Mouse (Mus musculus): ENCODE results near the gene Prrc2b. TPM values are rescaled to one million over a fixed set of nuclear protein-coding genes. Genes with fewer than 3 reads are reported as not detected.

Prrc2b gene
- polyA plus RNA-seq, 1 experiment from 2014 or later, result 73.1 TPM

DNA sequence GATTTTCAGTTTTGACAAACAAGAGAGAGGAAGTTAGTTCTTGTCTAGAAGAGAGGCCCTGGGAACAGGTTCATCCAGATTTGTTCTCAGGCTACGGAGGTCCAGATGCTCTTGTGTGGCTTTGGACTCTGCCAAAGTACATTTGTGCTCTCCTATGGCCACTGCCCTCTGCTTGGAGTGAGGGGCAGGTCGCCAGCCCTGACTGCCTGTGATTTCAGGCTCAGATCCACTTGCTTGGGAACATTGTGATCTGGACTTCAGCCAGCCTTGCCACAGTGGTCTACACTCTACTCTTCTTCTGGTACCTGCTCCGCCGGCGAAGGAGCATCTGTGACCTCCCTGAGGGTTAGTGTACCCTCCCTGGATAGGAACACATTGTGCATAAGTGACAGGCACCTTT lies 101.8 kb downstream of the Prrc2b start:
- Histone ChIP-seq H3K4me3 (ENCODE audit: low read length) (no peak overlapping the region), H3K4me1 (ENCODE audit: control insufficient read depth, insufficient read depth, low read length) (no peaks in the 10 kb centered on the region), H3K27ac (ENCODE audit: low read depth, low read length) (no peak overlapping the region), H3K9ac (ENCODE audit: low read depth, low read length) (no peak overlapping the region), H3K27me3 (ENCODE audit: control insufficient read depth, insufficient read depth, low read length) (no peaks in the 10 kb centered on the region), H3K9me3 (ENCODE audit: control insufficient read depth, low read length) (no peaks in the 10 kb centered on the region), H3K4me2 (replicated peaks; ENCODE audit: low read depth, low read length) (no peak overlapping the region), H3K36me3 (ENCODE audit: control insufficient read depth, insufficient read depth, low read length) (peaks cover 69% of the 10 kb centered on the region)
- WGBS, result 92% methylated on average over 5 of the region's 5 CpGs
- ATAC-seq (ENCODE audit: low FRiP score, low TSS enrichment), result no peak

DNA sequence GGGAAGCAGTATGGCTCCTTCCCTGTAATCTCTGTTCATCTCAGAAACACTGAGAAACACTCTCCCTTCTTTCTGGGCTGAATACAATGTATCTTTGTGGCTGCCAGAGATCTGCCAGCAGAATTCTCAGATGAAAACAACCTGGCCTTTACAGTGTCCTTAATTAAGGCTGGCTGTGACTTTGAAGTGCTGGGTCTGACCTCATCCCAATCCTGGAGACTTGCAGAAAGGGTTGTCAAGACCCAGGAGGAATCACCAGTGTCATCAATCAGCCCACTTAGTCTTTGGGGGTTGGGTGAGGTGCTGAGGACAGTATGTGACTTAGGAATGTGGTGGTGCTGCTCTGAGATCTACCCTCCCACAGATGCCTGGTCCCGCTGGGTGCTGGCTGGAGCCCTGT lies 102.5 kb downstream of the Prrc2b start:
- H3K4me1 ChIP-seq (ENCODE audit: control insufficient read depth, insufficient read depth, low read length), result no peaks in the 10 kb centered on the region
- no peak for ATAC-seq (ENCODE audit: low FRiP score, low TSS enrichment)
- no peak overlapping the region for H3K4me2 ChIP-seq (replicated peaks; ENCODE audit: low read depth, low read length)
- H3K9me3 ChIP-seq (ENCODE audit: control insufficient read depth, low read length), result no peaks in the 10 kb centered on the region
- H3K4me3 ChIP-seq (ENCODE audit: low read length), result no peak overlapping the region
- no peak overlapping the region for H3K9ac ChIP-seq (ENCODE audit: low read depth, low read length)
- peaks cover 72% of the 10 kb centered on the region for H3K36me3 ChIP-seq (ENCODE audit: control insufficient read depth, insufficient read depth, low read length)
- WGBS, result 75% methylated on average over 1 of the region's 1 CpGs
- no peaks in the 10 kb centered on the region for H3K27me3 ChIP-seq (ENCODE audit: control insufficient read depth, insufficient read depth, low read length)
- H3K27ac ChIP-seq (ENCODE audit: low read depth, low read length), result no peak overlapping the region

DNA sequence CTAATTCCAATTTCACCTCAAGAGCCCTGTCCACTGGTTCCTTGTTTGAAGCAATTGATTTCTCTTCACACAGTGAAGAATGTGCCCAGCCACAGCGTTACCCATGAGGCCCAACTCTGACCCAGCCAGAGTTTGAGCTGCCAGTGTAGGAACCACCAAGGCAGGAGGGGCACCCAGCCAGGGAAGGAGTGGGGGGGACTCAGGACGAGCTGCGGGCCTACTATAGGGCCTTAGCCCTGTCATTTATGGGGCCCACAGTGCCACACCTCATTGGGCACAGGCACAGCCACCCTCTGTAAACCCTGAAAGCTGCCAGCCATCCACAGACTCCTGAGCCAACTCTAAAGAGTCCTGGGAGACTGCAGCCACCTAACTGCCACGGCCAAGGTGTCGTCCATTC lies 103.7 kb downstream of the Prrc2b start:
- Histone ChIP-seq H3K9ac (ENCODE audit: low read depth, low read length) (no peak overlapping the region), H3K27me3 (ENCODE audit: control insufficient read depth, insufficient read depth, low read length) (no peaks in the 10 kb centered on the region), H3K36me3 (ENCODE audit: control insufficient read depth, insufficient read depth, low read length) (peaks cover 65% of the 10 kb centered on the region), H3K4me3 (ENCODE audit: low read length) (no peak overlapping the region), H3K27ac (ENCODE audit: low read depth, low read length) (no peak overlapping the region), H3K9me3 (ENCODE audit: control insufficient read depth, low read length) (no peaks in the 10 kb centered on the region), H3K4me1 (ENCODE audit: control insufficient read depth, insufficient read depth, low read length) (peaks cover 7% of the 10 kb centered on the region), H3K4me2 (replicated peaks; ENCODE audit: low read depth, low read length) (no peak overlapping the region)
- no peak for ATAC-seq (ENCODE audit: low FRiP score, low TSS enrichment)
- 84% methylated on average over 5 of the region's 5 CpGs for WGBS

GRCm38 (mm10) chr2:32256273-32256672 lies 105.4 kb downstream of the Prrc2b start:
- Histone ChIP-seq H3K4me2 (replicated peaks; ENCODE audit: low read depth, low read length) (no peak overlapping the region), H3K36me3 (ENCODE audit: control insufficient read depth, insufficient read depth, low read length) (peaks cover 55% of the 10 kb centered on the region), H3K4me3 (ENCODE audit: low read length) (no peak overlapping the region), H3K9ac (ENCODE audit: low read depth, low read length) (no peak overlapping the region), H3K9me3 (ENCODE audit: control insufficient read depth, low read length) (no peaks in the 10 kb centered on the region), H3K27me3 (ENCODE audit: control insufficient read depth, insufficient read depth, low read length) (no peaks in the 10 kb centered on the region), H3K27ac (ENCODE audit: low read depth, low read length) (no peak overlapping the region), H3K4me1 (ENCODE audit: control insufficient read depth, insufficient read depth, low read length) (peaks cover 7% of the 10 kb centered on the region)
- no peak for ATAC-seq (ENCODE audit: low FRiP score, low TSS enrichment)
- WGBS, result 88% methylated on average over 11 of the region's 11 CpGs

DNA sequence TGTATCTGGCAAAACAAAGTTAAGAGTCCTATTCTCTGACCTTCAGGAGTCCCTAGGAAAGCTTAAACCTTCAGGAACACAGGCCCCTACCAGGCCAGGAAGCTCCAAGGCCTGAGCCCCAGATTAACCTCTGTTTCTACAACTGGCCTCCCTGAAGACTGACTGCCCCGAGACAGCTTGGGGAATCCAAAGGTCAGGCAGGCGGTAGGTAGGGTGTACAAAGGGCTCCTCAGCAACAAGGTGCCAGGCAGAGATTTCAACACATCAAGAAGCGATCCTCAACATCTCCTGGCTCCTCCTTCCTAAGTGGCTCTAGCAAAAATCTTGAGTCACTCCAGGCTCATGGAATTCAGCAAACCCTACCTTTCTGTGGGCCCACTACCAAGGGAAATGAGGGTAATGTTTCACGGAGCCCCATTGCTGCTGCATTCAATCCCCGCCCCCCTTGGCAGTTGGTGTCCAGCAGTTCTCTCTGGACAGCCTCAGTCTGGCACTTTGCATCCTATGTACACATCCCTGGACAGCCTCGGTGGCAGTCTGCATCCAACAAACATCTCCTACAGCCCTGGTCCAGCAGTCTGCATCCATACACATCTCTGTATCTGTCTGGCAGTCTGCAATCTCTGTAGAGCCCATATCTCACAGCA lies 108.1 kb downstream of the Prrc2b start:
- Histone ChIP-seq H3K27me3 (ENCODE audit: control insufficient read depth, insufficient read depth, low read length) (no peaks in the 10 kb centered on the region), H3K4me1 (ENCODE audit: control insufficient read depth, insufficient read depth, low read length) (peaks cover 7% of the 10 kb centered on the region), H3K4me2 (replicated peaks; ENCODE audit: low read depth, low read length) (peak overlapping the region; percentile 79), H3K9me3 (ENCODE audit: control insufficient read depth, low read length) (no peaks in the 10 kb centered on the region), H3K9ac (ENCODE audit: low read depth, low read length) (peak overlapping the region; percentile 79), H3K4me3 (ENCODE audit: low read length) (peak overlapping the region; percentile 73), H3K27ac (ENCODE audit: low read depth, low read length) (no peak overlapping the region; the same call in none of the 2 replicates), H3K36me3 (ENCODE audit: control insufficient read depth, insufficient read depth, low read length) (peaks cover 30% of the 10 kb centered on the region)
- ATAC-seq (ENCODE audit: low FRiP score, low TSS enrichment), result no peak
- whole genome bisulfite sequencing, result 43% methylated on average over 6 of the region's 6 CpGs

GRCm38 (mm10) chr2:32259657-32260417 lies 109.0 kb downstream of the Prrc2b start, which contains the start of gene Uck1:
Gene Uck1 (minus strand): TSS chr2:32260159.
- 2% methylated on average over 59 of the region's 59 CpGs for WGBS
- H3K27ac ChIP-seq (ENCODE audit: low read depth, low read length), result peak within 1 kb of the TSS; percentile 48
- ATAC-seq (ENCODE audit: low FRiP score, low TSS enrichment), result peak; percentile 89

GRCm38 (mm10) chr2:32260635-32261034 lies 109.8 kb downstream of the Prrc2b start:
- Histone ChIP-seq H3K9me3 (ENCODE audit: control insufficient read depth, low read length) (no peaks in the 10 kb centered on the region), H3K9ac (ENCODE audit: low read depth, low read length) (no peak overlapping the region), H3K4me3 (ENCODE audit: low read length) (peak overlapping the region; percentile 73; the same call in 1 of the 2 replicates), H3K36me3 (ENCODE audit: control insufficient read depth, insufficient read depth, low read length) (peaks cover 21% of the 10 kb centered on the region), H3K4me1 (ENCODE audit: control insufficient read depth, insufficient read depth, low read length) (peaks cover 7% of the 10 kb centered on the region), H3K4me2 (replicated peaks; ENCODE audit: low read depth, low read length) (no peak overlapping the region), H3K27ac (ENCODE audit: low read depth, low read length) (no peak overlapping the region), H3K27me3 (ENCODE audit: control insufficient read depth, insufficient read depth, low read length) (no peaks in the 10 kb centered on the region)
- no peak for ATAC-seq (ENCODE audit: low FRiP score, low TSS enrichment)
- WGBS, result 35% methylated on average over 4 of the region's 4 CpGs

More at GRCm38 (mm10) chr2:32259657-32260417, 109.0 kb downstream of the Prrc2b start, which contains the start of gene Uck1:
- Histone ChIP-seq H3K4me3 (ENCODE audit: low read length) (peak within 1 kb of the TSS; percentile 73), H3K9ac (ENCODE audit: low read depth, low read length) (peak within 1 kb of the TSS; percentile 79), H3K36me3 (ENCODE audit: control insufficient read depth, insufficient read depth, low read length) (peaks cover 21% of the 10 kb centered on the region), H3K4me2 (replicated peaks; ENCODE audit: low read depth, low read length) (peak within 1 kb of the TSS; percentile 79), H3K4me1 (ENCODE audit: control insufficient read depth, insufficient read depth, low read length) (peaks cover 7% of the 10 kb centered on the region), H3K9me3 (ENCODE audit: control insufficient read depth, low read length) (no peaks in the 10 kb centered on the region), H3K27me3 (ENCODE audit: control insufficient read depth, insufficient read depth, low read length) (no peaks in the 10 kb centered on the region)

DNA sequence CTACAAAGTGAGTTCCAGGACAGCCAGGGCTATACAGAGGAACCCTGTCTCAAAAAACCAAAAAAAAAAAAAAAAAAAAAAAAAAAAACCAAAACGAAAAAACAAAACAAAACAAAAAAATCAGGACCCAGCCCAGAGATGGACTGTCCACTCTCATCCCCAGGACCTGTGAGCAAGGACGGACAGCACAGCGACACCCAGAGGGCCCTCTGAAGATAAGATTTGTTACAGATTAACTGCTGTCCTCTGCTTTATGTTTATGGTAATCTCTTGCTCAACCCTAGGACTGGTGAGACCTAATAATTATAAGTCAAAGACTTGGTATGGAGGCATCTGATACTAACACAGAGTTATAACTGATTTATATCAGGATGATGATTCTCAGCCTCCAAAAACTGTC lies 124.9 kb downstream of the Prrc2b start:
- peaks cover 36% of the 10 kb centered on the region for H3K36me3 ChIP-seq (ENCODE audit: control insufficient read depth, insufficient read depth, low read length)
- H3K4me2 ChIP-seq (replicated peaks; ENCODE audit: low read depth, low read length), result no peak overlapping the region
- ATAC-seq (ENCODE audit: low FRiP score, low TSS enrichment), result no peak
- H3K4me1 ChIP-seq (ENCODE audit: control insufficient read depth, insufficient read depth, low read length), result no peaks in the 10 kb centered on the region
- H3K9me3 ChIP-seq (ENCODE audit: control insufficient read depth, low read length), result no peaks in the 10 kb centered on the region
- no peak overlapping the region for H3K4me3 ChIP-seq (ENCODE audit: low read length)
- no peaks in the 10 kb centered on the region for H3K27me3 ChIP-seq (ENCODE audit: control insufficient read depth, insufficient read depth, low read length)
- H3K9ac ChIP-seq (ENCODE audit: low read depth, low read length), result no peak overlapping the region
- 75% methylated on average over 3 of the region's 3 CpGs for WGBS
- H3K27ac ChIP-seq (ENCODE audit: low read depth, low read length), result no peak overlapping the region

DNA sequence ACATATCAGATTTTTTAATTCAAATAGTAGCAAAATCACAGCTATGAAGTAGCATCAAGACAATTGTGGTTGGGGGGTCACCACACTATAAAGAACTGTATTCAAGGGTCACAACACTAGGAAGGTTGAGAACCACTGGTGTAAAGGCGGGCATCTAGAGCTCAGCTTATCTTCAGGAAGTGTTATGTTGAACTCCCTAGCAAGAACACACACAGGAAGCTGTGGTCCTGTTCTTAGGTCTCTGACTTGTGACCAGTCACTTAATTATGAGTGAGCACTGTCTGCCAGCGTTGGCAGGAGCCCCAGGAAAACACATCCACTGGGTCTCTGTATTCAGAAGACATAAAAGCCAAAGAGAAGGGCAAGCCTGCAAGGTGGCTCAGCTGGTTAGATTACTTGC lies 131.4 kb downstream of the Prrc2b start:
- 85% methylated on average over 2 of the region's 2 CpGs for WGBS
- ATAC-seq (ENCODE audit: low FRiP score, low TSS enrichment), result no peak
- Histone ChIP-seq H3K27ac (ENCODE audit: low read depth, low read length) (no peak overlapping the region), H3K9ac (ENCODE audit: low read depth, low read length) (no peak overlapping the region), H3K4me2 (replicated peaks; ENCODE audit: low read depth, low read length) (no peak overlapping the region), H3K4me1 (ENCODE audit: control insufficient read depth, insufficient read depth, low read length) (peaks cover 8% of the 10 kb centered on the region; the same call in 1 of the 2 replicates), H3K27me3 (ENCODE audit: control insufficient read depth, insufficient read depth, low read length) (no peaks in the 10 kb centered on the region), H3K4me3 (ENCODE audit: low read length) (no peak overlapping the region), H3K9me3 (ENCODE audit: control insufficient read depth, low read length) (no peaks in the 10 kb centered on the region), H3K36me3 (ENCODE audit: control insufficient read depth, insufficient read depth, low read length) (peaks cover 74% of the 10 kb centered on the region)

Measured in kidney, embryonic 14.5 days (tissue).